Mouse (Mus musculus) heart, adult 8-10 months (tissue): ENCODE results near the gene Sh2b3. TPM values are rescaled to one million over a fixed set of nuclear protein-coding genes. Genes with fewer than 3 reads are reported as not detected.
A peak's percentile ranks its signal among the peaks of the same experiment; 100 is the strongest.

ENCODE experiments used
- DNase-seq: peaks from one replicate; pipeline ENCODE4 v3.0.0; 2022; ENCODE audit warnings: low spot score
- total RNA-seq, 4 experiments: library from RNA; stranded (reverse); gene quantifications; 2 replicates each; pipeline ENCODE4 v1.2.4; 2022

Gene Sh2b3
- total RNA-seq, 4 experiments from 2014 or later = 19.2 to 23.0 (median 22.3) TPM

GRCm38 (mm10) chr5:121823668-121824067 lies 13.8 kb downstream of the Sh2b3 start:
- no peak for DNase-seq

- no peak for DNase-seq
These were observed 14.5 kb downstream of the Sh2b3 start for GRCm38 (mm10) chr5:121822786-121823505.

GRCm38 (mm10) chr5:121821552-121821951 lies 15.9 kb downstream of the Sh2b3 start:
- DNase-seq = no peak

- DNase-seq = no peak
These were observed 16.3 kb downstream of the Sh2b3 start for GRCm38 (mm10) chr5:121821116-121821515.

GRCm38 (mm10) chr5:121820657-121821056 lies 16.8 kb downstream of the Sh2b3 start:
- DNase-seq = no peak

GRCm38 (mm10) chr5:121820161-121820560 lies 17.3 kb downstream of the Sh2b3 start:
- DNase-seq = no peak

GRCm38 (mm10) chr5:121819559-121819958 lies 17.9 kb downstream of the Sh2b3 start:
- no peak for DNase-seq

GRCm38 (mm10) chr5:121818862-121819261 lies 18.6 kb downstream of the Sh2b3 start:
- DNase-seq = no peak

GRCm38 (mm10) chr5:121818401-121818800 lies 19.0 kb downstream of the Sh2b3 start:
- no peak for DNase-seq

GRCm38 (mm10) chr5:121817551-121817950 lies 19.9 kb downstream of the Sh2b3 start:
- no peak for DNase-seq

GRCm38 (mm10) chr5:121816611-121817010 lies 20.8 kb downstream of the Sh2b3 start:
- DNase-seq = no peak

GRCm38 (mm10) chr5:121815867-121816380 lies 21.5 kb downstream of the Sh2b3 start:
- no peak for DNase-seq

GRCm38 (mm10) chr5:121815067-121815466 lies 22.4 kb downstream of the Sh2b3 start:
- DNase-seq = peak; percentile 80

GRCm38 (mm10) chr5:121813744-121814143 lies 23.7 kb downstream of the Sh2b3 start:
- no peak for DNase-seq

GRCm38 (mm10) chr5:121812526-121813243 lies 24.8 kb downstream of the Sh2b3 start:
- no peak for DNase-seq

- DNase-seq = no peak
These were observed 25.9 kb downstream of the Sh2b3 start for GRCm38 (mm10) chr5:121811485-121811931.

GRCm38 (mm10) chr5:121810331-121811151 lies 26.9 kb downstream of the Sh2b3 start:
- no peak for DNase-seq

GRCm38 (mm10) chr5:121809667-121810224 lies 27.7 kb downstream of the Sh2b3 start:
- DNase-seq = no peak

- no peak for DNase-seq
These were observed 29.2 kb downstream of the Sh2b3 start for GRCm38 (mm10) chr5:121808202-121808601.

GRCm38 (mm10) chr5:121807186-121807585 lies 30.3 kb downstream of the Sh2b3 start:
- no peak for DNase-seq

- DNase-seq = no peak
These were observed 39.0 kb downstream of the Sh2b3 start for GRCm38 (mm10) chr5:121798447-121798846.

GRCm38 (mm10) chr5:121795800-121796199 lies 41.6 kb downstream of the Sh2b3 start:
- no peak for DNase-seq
